Mouse (Mus musculus) layer of hippocampus, postnatal 25 days (tissue): ENCODE data around the gene Tlr2. TPM values are rescaled to one million over a fixed set of nuclear protein-coding genes. Genes with fewer than 3 reads are reported as not detected.

Source experiments
- DNase-seq, 2 experiments: peaks; one replicate each; pipeline ENCODE4 v3.0.0; 2022; ENCODE audit warnings: mixed read lengths in 2 of 2, low spot score in 1 of 2; ENCODE audit errors: extremely low spot score in 1 of 2
- total RNA-seq, 2 experiments: library from RNA; stranded (reverse); gene quantifications; 2 replicates each; pipeline ENCODE4 v1.2.3; 2021

Tlr2 gene
- total RNA-seq, 2 experiments from 2014 or later: 0.52 to 0.59 TPM

DNA sequence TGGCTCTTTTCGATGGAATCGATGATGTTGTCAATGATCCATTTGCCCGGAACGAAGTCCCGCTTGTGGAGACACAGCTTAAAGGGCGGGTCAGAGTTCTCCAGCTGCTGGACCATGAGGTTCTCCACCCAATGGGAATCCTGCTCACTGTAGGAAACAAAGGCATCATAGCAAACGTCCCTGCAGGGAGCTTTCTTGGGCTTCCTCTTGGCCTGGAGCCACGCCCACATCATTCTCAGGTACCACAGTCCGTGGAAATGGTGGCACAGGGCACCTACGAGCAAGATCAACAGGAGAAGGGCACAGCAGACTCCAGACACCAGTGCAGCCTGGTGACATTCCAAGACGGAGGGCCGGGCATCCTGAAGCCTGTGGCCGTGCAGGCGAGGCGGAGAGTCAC lies 4.9 kb downstream of the Tlr2 start:
- DNase-seq: no peak

DNA sequence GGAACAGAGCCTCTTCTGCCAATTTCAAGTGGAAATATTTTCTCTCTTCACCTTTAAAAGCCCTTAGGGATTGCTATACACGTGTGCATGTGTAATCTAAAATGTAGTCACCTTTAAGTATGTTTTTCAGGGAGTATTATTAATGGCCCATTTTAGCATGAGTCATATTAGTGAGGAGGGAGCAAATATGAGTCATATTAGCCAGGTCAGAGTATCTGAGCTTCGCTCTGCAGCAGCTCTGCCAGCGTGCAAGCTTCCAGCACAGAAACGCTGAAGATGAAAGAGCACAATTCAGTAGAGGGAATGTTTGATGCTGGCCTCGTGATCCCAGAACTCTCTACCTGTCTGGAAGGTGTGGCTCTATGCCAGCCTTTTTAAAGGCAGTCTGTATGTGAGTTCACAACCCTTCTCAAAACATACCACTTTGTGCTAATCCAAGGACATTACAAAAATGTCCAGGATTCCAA lies 13.4 kb downstream of the Tlr2 start:
- DNase-seq: no peak

DNA sequence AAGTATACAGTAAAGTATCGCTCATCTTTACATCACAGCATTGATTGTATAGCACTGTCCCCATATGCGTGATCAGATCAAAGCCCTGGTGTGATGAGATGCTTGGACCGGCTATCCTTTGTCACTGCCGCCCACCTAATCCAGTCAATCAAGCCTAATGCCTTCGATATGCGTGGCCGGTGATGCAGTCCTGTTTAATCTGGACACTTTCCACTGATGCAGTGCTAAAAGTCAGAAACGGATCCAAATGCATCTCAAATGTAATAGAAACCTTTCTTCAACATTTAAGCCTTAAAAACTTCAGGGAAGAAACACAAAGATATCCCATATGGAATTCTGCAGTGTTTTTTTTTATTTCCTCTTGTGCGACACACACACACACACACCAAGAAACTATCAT lies 13.9 kb downstream of the Tlr2 start:
- DNase-seq: no peak

DNA sequence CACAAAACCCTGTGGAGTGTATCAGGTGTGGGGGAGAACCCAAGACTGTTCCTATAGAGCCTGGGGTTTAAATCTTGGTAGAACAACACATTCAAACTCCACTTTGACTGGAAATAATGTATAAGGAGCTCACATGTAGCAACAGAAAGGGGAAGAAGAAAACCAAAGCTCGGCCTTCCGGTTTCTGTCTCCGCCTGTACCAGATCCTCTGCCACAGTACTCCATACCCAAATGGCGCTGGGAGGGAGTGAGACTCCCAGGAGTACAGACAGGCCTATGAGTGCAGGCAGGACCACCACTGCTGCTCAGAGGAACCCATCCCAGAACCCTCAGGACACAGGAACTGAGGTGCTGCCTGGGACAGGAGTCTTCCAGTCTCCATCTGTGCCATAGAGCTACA lies 17.8 kb downstream of the Tlr2 start:
- no peak for DNase-seq

DNA sequence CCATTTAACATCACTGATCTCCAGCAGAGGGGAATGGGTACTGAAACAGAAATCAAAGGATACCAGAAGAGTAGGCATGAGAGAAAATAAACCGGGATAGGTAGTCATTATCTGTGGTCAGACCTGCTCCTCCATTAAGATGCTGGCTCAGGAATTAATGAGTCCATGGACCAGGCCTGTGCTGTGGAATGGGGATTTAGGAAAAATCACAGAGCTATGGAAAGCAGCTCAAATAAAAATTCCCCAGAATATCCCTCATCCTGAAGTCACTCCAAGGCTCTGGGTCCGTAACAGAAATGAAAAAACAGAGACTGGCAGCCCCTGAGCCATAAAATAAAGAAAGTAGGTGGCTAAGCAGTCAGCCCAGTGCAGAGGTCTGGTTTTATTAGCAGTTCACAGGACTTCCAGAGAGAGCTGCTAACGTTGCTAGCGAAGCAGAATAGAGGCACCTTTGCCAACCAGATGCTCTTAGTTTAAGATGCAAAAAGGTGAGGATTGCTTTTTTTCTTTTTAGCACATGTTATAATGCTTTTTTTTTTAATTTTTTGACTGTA lies 25.1 kb downstream of the Tlr2 start:
- DNase-seq: no peak

DNA sequence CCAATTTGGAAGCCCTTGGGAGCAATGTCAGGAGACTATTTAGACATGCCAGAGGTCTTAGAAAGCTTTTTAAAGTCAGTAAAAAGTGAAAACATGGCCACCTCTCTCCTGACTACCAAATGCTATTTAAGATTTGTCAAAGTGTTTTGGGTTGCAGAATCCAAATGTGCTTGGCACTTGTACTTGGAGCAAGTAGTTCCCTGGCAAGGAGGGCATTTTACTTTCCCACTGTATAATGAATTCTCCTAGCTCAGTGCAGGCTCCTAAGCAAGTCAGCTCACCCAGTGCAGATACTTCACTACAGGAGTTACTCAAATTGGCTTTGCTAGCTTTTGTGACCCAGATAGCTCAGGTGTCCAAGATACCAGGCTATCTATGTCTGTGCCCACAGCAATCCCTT lies 28.7 kb downstream of the Tlr2 start:
- no peak for DNase-seq

DNA sequence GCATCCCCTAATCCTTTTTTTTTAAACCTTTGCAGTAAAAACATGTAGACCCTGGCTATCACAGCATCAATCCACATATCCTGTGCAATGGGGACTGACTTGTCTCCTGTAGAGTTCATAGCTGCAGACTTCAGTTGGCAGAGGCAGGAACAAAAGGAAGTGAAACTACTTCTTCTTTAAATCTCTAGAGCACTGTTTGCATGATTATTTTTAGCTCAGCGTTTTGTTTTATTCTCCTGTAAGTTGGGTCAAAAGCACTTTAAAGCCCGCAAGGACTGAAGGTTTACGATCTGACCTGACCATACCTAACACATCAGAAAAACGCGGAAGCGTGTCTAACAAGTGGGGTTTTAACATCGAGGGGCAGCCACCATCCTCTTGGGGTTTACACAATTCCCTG lies 29.6 kb downstream of the Tlr2 start:
- no peak for DNase-seq

DNA sequence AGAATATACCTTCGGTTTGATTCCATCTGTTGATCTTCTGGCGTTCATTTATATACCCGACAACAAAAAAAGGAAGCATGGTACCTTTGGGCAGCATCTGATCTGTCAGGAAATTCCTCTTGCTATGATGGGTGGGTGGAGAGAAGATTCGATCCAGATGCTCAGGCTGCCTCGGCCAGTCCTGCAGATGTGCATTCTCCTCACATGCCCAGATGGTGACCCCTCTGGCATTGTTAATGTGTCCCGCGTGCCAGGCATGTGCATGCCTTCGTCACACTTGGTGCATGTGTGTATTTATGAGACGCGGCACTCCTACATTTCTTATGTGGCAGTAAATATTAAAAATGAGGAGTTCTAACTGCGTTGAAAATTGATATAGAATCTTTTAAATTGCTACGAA lies 33.1 kb downstream of the Tlr2 start:
- no peak for DNase-seq

DNA sequence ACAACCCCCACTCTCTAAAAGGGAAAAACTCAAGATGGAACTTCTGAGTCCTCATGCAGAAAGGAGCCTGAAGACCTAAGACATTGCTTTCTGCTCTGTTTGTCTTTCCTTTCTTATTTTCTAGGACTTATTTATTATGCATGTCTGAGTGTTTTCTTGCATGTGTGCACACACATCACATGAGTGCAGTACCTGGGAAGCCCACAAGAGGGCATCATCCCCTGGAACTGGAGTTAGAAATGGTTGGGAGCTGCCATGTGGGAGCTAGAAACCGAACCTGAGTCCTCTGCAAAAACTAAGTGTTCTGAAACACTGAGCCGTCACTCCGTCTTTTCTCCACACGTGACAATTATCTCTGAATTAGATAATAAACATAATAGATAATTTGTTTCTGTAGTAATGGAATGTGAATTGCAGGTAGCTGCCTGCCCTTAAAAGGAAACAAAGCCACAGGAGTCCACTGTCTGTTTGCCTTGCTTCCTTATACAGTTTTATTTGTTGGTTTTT lies 39.9 kb downstream of the Tlr2 start:
- DNase-seq: no peak

DNA sequence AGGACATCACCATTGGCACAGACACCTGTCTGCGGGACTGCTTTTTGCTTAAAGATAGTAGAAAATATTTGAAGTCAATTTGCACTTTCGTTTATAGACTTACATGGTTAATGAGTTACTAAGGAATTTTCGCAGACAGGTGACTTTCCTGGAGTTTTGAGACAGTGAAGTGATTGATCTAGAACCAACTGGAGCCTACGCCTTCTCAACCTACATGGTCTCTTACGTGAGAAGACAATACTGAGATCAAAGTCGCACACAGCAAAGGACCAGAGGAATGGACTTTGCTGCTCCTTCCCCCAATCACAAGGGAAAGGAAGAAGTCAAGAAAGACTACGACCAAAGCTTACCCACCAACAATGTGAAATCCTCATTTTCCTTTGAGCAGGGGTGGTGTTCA lies 42.1 kb downstream of the Tlr2 start:
- DNase-seq: no peak

DNA sequence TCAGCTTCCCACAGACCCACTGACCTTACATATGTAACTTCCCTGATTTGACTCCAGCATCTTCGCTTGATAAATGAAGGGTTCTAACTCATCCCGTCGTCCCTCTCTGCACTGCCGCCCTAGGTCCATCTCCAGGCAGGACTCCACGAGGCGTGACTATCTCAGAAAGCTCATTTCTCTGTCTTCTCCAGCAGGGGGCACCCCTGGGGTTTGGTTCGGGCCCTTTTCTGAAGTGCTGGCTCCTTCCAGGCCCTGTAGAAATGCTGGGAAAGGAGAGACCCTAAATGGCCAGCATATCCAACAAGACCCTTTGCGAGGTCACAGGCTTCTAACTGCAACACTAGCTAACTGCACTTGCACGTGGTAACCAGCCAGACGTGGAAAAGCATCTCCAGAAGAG lies 43.7 kb downstream of the Tlr2 start:
- peak; percentile 43 to 70 for DNase-seq

DNA sequence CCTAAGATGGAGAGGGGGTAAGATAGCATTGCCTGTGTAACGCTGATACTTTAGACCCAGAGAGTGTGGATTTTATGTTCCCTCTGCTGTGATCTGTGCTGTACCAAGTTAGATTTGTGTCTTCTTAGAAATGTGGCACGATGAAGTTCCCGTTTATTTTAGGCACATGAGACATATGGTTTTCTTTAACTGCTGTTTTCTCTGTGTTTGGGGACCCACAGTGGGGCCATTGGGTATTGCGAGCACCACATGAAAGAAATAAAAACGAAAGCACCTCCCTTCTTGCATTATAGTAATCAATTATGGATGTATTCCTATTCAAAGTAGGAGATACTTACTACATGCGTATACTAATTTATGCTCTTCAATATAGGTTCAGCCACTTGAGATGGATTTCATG lies 44.5 kb downstream of the Tlr2 start:
- DNase-seq: no peak

DNA sequence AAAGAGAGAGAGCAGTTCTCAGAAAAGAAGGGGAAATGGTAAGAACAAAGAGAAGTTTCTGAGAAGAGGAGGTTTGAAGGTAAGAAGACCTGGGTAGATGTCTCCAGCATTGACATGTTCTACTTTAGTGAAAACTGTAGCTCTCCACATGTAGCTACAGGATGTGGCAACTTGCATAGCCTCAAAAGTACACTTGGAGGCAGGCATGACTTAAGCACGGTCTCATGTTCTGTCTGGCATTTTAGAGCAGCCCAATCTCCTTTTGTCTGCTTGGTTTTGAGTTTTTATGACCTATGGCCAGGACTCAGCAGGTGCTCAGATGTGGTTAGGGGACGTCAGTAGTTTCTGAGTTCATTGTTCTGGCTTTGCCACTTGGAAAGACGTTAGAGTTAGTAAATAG lies 50.1 kb downstream of the Tlr2 start:
- no peak for DNase-seq

DNA sequence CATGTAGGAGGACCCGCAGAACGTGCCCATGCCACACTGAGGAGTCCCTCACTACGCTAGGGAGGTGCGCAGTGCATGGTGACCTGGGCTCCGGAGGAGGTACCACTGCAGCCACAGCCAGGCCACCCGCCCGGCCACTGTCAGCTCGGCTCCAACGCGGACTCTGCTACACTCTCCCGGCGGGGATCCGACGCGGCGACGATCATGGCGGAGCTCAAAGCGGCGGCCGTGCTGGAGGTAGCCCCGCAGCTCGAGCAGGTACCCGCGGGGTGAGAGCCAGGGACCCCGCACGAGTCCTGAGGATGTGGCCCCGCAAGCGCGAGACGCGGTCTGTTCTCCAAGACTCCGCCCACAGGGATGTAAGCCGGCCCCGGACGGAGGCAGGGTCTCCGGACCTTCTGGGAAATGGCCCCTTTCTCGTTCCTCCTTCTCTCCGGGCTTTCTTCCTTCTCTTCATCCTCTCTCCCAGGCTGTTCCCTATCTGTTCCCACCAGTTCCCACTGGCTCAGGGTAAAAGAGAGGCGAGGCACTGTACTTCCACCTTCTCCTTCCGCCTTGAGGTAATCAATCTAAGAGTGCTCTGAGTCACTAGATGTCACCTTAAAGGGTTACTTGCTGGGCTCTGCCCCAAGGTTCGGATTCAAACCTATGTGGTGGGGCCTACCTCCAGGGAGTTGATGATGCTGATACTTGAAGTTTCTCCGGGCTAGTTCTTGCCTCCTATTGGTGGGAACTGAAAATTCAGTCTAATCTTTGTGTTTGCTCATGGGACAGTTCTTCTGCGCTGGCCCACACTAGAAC lies 51.7 kb downstream of the Tlr2 start:
- DNase-seq: no peak

DNA sequence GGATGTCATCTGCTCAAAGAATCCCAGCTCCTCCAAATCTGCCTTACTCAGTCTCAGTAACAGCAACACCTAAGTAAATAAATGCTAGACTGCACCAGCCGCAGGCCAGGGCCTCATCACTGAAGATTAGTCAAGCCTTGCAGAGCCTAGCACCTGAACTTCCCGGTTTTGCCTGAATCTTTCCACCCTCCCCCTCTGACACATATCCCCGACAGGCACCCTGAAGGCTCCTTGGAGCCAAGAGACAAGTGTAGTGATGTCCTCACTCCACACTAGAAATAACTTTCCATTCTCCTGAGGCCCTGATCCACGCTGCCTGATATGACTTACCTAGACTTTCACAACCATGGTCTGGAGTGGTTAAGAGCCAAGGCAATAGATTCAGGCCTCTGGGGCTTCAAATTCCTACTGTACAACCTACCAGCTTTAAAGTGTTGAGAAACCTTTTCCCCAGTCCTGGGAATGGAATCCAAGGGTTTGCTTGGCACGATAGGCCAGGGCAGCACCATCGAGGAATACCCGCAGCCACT lies 53.7 kb downstream of the Tlr2 start:
- DNase-seq: no peak

DNA sequence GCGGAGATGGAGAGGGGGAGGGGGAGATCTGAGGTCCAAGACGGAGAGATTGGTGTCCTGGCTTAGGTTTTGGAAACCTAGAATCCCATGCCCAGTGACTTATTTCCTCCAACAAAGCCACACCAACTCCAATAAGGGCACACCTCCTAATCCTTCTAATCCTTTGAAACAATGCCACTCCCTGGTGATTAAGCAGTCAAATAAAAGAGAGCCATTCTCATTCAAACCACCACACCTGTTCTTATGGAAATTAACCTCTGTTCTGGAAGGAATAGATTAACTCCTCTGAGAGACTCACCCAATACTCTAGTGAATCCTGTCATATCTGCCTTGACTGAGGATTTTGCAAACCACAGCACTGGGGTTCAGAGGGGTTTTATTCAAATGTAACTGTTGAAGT lies 54.5 kb downstream of the Tlr2 start:
- DNase-seq: no peak

Other genes starting within 250 kb of the Tlr2 start
- 1 to 10 TPM; 1.8 to 2.3 TPM for gene Sfrp2, start 75.4 kb downstream of the Tlr2 start, total RNA-seq
- gene Tmem131l, start 198.4 kb upstream of the Tlr2 start, total RNA-seq: 10 to 100 TPM; 28.7 to 33.8 TPM